Mouse (Mus musculus) liver, adult 2 months (tissue): ENCODE data around the gene Mnat1. TPM values are rescaled to one million over a fixed set of nuclear protein-coding genes. Genes with fewer than 3 reads are reported as not detected.

ENCODE experiments used
- DNase-seq: peaks from one replicate; pipeline ENCODE4 v3.0.0-alpha.2; 2011; ENCODE audit warnings: low read depth, low spot score; ENCODE audit errors: extremely low read depth
- H3K27ac ChIP-seq: fragments of 200-500 bp; replicated peaks from 2 replicates; pipeline ENCODE4 v1.5.1; 2012; ENCODE audit warnings: low read depth, mild to moderate bottlenecking, control low read depth, inconsistent platforms, low read length; ENCODE audit not compliant: insufficient read depth
- H3K27me3 ChIP-seq: fragments of 200-500 bp; 2 replicates; pipeline ENCODE4 v1.6.1; 2012; ENCODE audit warnings: mild to moderate bottlenecking, moderate library complexity, low read length, inconsistent platforms; ENCODE audit not compliant: control insufficient read depth, insufficient read depth
- H3K36me3 ChIP-seq: fragments of 200-500 bp; 2 replicates; pipeline ENCODE4 v1.6.1; 2012; ENCODE audit warnings: low read length, inconsistent platforms; ENCODE audit not compliant: control insufficient read depth, insufficient read depth
- H3K4me1 ChIP-seq: fragments of 200-500 bp; 2 replicates; pipeline ENCODE4 v1.6.1; 2011; ENCODE audit warnings: low read length; ENCODE audit not compliant: control insufficient read depth, insufficient read depth
- H3K4me3 ChIP-seq: fragments of 200-500 bp; 2 replicates; pipeline ENCODE4 v1.5.1; 2011; ENCODE audit warnings: low read depth, mild to moderate bottlenecking, control low read depth, low read length, moderate library complexity; ENCODE audit not compliant: insufficient read depth
- H3K79me2 ChIP-seq: fragments of 200-500 bp; 2 replicates; pipeline ENCODE4 v1.6.1; 2012; ENCODE audit warnings: inconsistent platforms, mild to moderate bottlenecking, low read length, moderate library complexity; ENCODE audit not compliant: control insufficient read depth, insufficient read depth
- H3K9ac ChIP-seq: fragments of 200-500 bp; 2 replicates; pipeline ENCODE4 v1.6.1; 2012; ENCODE audit warnings: low read depth, mild to moderate bottlenecking, control low read depth, inconsistent platforms, low read length
- CTCF ChIP-seq: fragments of 200-500 bp; IDR thresholded peaks from 2 replicates; pipeline ENCODE4 v1.5.1; 2011; ENCODE audit warnings: low read depth, low read length, control low read depth
- POLR2A ChIP-seq: fragments of 200-500 bp; IDR thresholded peaks from 2 replicates; pipeline ENCODE4 v1.6.1; 2011; ENCODE audit warnings: low read length, control low read depth; ENCODE audit not compliant: insufficient read depth; ENCODE audit errors: extremely low read depth
- WGBS: fragments of 180-500 bp; shearing (Covaris S2); methylation state at CpG from one replicate; pipeline ENCODE4 v1.1.7; 2018; 5-methylcytosine and 5-hydroxymethylcytosine counted together
- polyA plus RNA-seq: library from polyadenylated mRNA; depleted of rRNA; stranded (reverse); fragments of >200 nt; gene quantifications from 2 replicates; pipeline ENCODE4 v1.2.3, GENCODE M21; 2012
- total RNA-seq: library from RNA; depleted of rRNA; stranded (reverse); fragments of >200 nt; gene quantifications from 2 replicates; pipeline ENCODE4 v1.2.3, GENCODE M21; 2014

Mnat1 gene
- total and polyA plus RNA-seq, 2 experiments = 3.4 to 10.6 TPM

GRCm38 (mm10) chr12:73255006-73255405 lies 131.5 kb downstream of the Mnat1 start:
- no peak for TF ChIP-seq CTCF
- no peak for TF ChIP-seq POLR2A
- DNase-seq = no peak
- no peaks in the 10 kb centered on the region for H3K27me3 ChIP-seq
- 86% methylated on average over 2 of the region's 2 CpGs for WGBS
- no peak overlapping the region for H3K9ac ChIP-seq
- no peaks in the 10 kb centered on the region for H3K36me3 ChIP-seq
- no peak overlapping the region for H3K27ac ChIP-seq
- no peaks in the 10 kb centered on the region for H3K79me2 ChIP-seq
- H3K4me3 ChIP-seq = no peak overlapping the region
- H3K4me1 ChIP-seq = no peaks in the 10 kb centered on the region

DNA sequence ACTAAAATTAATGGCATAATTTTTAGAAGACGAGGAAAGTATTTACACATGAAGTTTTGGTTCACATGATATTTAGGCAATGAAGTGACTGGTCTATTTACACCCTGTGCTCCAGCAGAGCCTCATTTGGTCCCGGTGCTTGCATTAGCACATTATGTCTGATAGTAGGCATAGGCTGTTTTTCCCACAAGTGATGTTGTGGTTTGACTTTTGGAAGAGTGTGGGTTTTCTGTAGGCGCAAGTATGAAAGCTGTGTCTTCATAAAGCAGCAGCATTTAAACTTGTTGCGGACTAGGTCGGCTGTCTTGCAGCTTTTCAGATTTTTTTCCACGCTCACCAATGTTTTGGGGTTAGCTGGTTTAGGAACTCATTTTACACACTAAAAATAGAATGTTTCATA lies 135.8 kb downstream of the Mnat1 start:
- DNase-seq = no peak
- Histone ChIP-seq H3K4me3 (no peak overlapping the region), H3K9ac (no peak overlapping the region), H3K4me1 (no peaks in the 10 kb centered on the region), H3K27ac (no peak overlapping the region), H3K79me2 (no peaks in the 10 kb centered on the region; the same call in 1 of the 2 replicates), H3K27me3 (no peaks in the 10 kb centered on the region), H3K36me3 (no peaks in the 10 kb centered on the region)
- WGBS = 96% methylated on average over 6 of the region's 6 CpGs
- TF ChIP-seq POLR2A (no peak), CTCF (no peak)

- TF ChIP-seq CTCF (no peak), POLR2A (no peak)
- Histone ChIP-seq H3K4me1 (no peaks in the 10 kb centered on the region), H3K36me3 (no peaks in the 10 kb centered on the region), H3K9ac (no peak overlapping the region), H3K27ac (no peak overlapping the region), H3K4me3 (no peak overlapping the region), H3K27me3 (no peaks in the 10 kb centered on the region), H3K79me2 (no peaks in the 10 kb centered on the region; the same call in 1 of the 2 replicates)
- 100% methylated on average over 1 of the region's 1 CpGs for WGBS
- DNase-seq = no peak
These were observed 136.8 kb downstream of the Mnat1 start for GRCm38 (mm10) chr12:73260339-73260738.

DNA sequence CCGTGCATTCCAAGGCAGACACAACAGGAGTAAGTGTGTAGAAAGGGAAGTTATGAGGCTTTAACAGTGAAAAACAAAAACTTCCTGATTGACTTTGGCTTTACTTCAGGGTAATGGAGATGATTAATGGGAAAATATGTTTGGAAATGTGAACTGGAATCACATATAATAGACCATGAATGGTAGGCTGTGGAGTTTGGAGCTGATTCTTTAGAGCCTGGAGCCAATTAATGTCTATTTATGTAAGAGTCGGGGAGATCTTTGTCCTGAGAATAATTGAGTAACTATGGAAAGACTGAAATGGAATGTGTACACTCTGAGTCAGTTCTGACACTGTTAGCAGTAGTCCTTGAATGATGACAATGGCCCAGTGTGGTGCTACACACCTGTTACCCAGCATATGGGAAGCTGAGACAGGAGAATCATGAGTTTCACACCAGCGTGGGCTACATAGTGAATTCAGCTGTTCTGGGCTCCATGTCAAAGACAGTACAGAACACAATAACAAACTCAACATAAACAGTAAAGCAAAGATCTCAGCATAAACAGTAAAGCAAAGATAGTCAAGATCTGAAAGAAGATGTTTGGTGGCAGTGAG lies 142.0 kb downstream of the Mnat1 start:
- H3K36me3 ChIP-seq = no peaks in the 10 kb centered on the region
- H3K27ac ChIP-seq = no peak overlapping the region
- H3K79me2 ChIP-seq = no peaks in the 10 kb centered on the region
- TF ChIP-seq POLR2A (no peak), CTCF (no peak)
- no peaks in the 10 kb centered on the region for H3K4me1 ChIP-seq
- no peak overlapping the region for H3K9ac ChIP-seq
- WGBS = 84% methylated on average over 3 of the region's 3 CpGs
- H3K4me3 ChIP-seq = no peak overlapping the region
- DNase-seq = no peak
- H3K27me3 ChIP-seq = no peaks in the 10 kb centered on the region

GRCm38 (mm10) chr12:73266597-73266996 lies 143.1 kb downstream of the Mnat1 start:
- Histone ChIP-seq H3K9ac (no peak overlapping the region), H3K27ac (no peak overlapping the region), H3K4me3 (no peak overlapping the region), H3K36me3 (no peaks in the 10 kb centered on the region), H3K4me1 (no peaks in the 10 kb centered on the region), H3K79me2 (no peaks in the 10 kb centered on the region), H3K27me3 (no peaks in the 10 kb centered on the region)
- no peak for DNase-seq
- WGBS = 93% methylated on average over 1 of the region's 1 CpGs
- TF ChIP-seq POLR2A (no peak), CTCF (no peak)

GRCm38 (mm10) chr12:73268497-73268896 lies 145.0 kb downstream of the Mnat1 start:
- Histone ChIP-seq H3K4me3 (no peak overlapping the region), H3K9ac (no peak overlapping the region), H3K27me3 (no peaks in the 10 kb centered on the region), H3K79me2 (no peaks in the 10 kb centered on the region), H3K4me1 (no peaks in the 10 kb centered on the region), H3K27ac (no peak overlapping the region), H3K36me3 (peaks cover 3% of the 10 kb centered on the region; the same call in 1 of the 2 replicates)
- 97% methylated on average over 1 of the region's 1 CpGs for WGBS
- DNase-seq = no peak
- TF ChIP-seq POLR2A (no peak), CTCF (no peak)
